Mouse (Mus musculus) CH12.LX (cell line): Measurements from ENCODE around the gene Qrfp.

Source experiments
- CTCF ChIP-seq, 2 experiments: IDR thresholded peaks in 1 of 2; conservative IDR thresholded peaks in 1 of 2; 2 replicates each; pipeline ENCODE4 v1.5.1; 2011 to 2012; ENCODE audit warnings: low read depth in 2 of 2, low read length in 2 of 2, improper control_type of control experiment in 1 of 2, inconsistent platforms in 1 of 2, mild to moderate bottlenecking in 1 of 2, moderate library complexity in 1 of 2
- ETS1 ChIP-seq: conservative IDR thresholded peaks from 2 replicates; pipeline ENCODE4 v1.6.1; 2012; ENCODE audit warnings: low read depth, mild to moderate bottlenecking, inconsistent platforms, low read length, improper control_type of control experiment, moderate library complexity

GRCm38 (mm10) chr2:31825469-31825911 is 15.1 kb upstream of the Qrfp start:
- TF ChIP-seq CTCF (conservative IDR thresholded peaks at IDR 0.05 in 1 of 2, IDR thresholded peaks at IDR 0.05 in 1 of 2; ENCODE audit: low read depth in 2 of 2, low read length in 2 of 2) (no peak), ETS1 (no peak)
